Mouse (Mus musculus) NIH3T3 (cell line): ENCODE results near the gene Chd2.

Experiments
- DNase-seq: peaks from one replicate; pipeline ENCODE4 v3.0.0-alpha.2; 2012; ENCODE audit warnings: low read depth

The Chd2 gene

GRCm38 (mm10) chr7:73441802-73442201 is 99.8 kb downstream of the Chd2 start:
- no peak for DNase-seq

- DNase-seq, result peak; percentile 55
Measured at GRCm38 (mm10) chr7:73435685-73436084, 105.9 kb downstream of the Chd2 start.

DNA sequence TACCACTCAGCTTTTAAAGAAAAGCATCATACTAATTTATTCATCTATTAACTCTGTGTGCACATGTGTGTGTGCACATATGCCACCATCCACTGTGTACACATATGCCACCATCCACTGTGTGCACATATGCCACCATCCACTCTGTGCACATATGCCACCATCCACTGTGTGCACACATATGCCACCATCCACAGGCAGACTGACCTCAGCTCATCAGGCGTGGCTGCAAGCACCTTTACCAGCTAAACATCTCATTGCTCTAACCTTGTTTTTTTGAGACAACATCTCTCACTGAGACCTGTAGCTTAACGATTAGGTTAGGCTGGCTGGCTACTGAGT is 107.3 kb downstream of the Chd2 start:
- no peak for DNase-seq

DNA sequence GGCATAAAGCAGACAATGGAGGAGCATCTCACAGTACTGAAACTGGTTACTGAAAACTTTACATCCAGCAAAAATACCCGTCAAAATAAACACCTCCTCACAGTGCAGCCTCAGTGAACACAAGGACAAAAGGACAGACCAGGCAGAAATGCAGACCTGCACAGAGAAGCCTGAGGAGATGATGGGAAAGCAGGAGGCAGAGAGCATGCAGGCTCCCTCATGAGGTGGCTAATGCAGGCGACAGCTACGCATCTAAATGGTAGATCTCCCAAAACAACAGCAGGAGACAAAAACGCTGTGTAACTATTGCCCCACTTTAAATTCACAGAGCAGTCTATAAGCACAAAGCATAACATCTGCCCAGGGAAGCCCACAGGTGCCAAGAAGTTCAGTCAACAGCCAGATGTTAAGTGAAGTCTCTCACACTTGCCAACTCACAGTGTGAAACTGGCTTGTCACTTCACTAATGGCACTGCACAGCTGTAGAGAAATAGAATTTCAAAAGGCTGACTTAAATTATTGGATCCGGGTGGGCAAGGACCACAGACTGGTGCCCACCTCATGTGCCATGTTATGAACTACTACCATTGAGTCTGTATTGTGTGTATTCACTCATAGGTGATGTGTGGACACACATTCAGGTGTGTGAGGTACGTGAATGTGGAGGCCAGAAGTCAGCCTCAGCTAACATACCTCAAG is 107.8 kb downstream of the Chd2 start:
- DNase-seq, result no peak

DNA sequence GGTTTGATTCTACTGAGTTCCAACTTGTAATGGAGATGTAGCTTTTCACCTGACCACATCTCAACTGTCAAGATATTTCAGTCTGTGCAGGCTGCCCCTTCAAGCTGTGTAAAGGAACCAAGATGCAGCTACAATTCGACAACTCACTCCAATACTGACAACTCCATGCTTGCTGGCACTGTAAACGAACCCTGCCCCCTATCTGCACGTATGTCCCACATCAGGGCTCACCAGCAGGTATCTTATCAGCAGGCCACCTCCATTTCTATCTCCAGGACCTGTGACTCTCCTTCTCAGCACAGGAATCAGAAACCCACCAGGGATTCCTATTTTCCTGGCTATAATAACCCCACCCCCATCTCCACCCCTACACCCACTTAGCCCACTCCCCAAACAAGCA is 113.1 kb downstream of the Chd2 start:
- DNase-seq, result no peak

GRCm38 (mm10) chr7:73427794-73428193 is 113.8 kb downstream of the Chd2 start:
- DNase-seq, result no peak

GRCm38 (mm10) chr7:73426752-73427386 is 114.8 kb downstream of the Chd2 start:
- peak; percentile 67 for DNase-seq

DNA sequence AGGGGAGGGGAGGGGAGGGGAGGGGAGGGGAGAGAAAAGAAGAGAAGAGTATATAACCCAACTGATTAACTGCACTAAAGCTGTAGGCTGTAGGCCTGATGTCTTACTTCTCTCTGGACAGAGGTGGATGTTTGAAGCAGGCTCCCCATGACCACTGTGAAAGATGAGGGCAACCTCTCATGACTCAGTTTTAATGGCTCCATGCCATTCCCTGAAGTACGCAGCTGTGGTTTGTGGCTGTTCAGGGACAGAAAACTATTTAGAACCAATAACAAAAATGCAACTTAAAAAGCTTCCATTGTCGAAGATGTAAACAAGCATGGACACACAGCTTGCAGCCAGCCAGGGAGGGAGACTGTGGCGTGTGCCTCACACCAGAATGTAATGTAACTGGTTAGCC is 115.4 kb downstream of the Chd2 start:
- DNase-seq, result peak; percentile 90

- no peak for DNase-seq
Measured at GRCm38 (mm10) chr7:73425451-73425850, 116.2 kb downstream of the Chd2 start.

DNA sequence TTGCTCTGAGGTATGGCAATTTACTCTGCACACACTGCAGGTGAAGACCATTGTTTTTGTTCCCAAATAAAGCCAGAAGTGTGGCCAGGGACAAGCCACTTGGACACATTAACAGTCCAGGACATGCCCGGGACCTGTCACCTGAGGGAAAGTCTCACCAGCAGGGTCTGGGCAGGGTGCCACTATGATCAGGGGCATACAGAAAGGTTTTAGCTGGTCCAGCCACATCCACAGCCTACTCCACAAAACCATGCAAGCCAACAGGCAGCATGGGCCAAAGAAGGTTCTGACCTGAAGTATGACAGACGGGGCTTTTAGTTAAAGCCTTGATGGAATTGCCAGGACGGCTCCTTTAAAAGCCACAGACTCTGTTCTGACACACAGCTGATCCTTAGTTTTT is 116.9 kb downstream of the Chd2 start:
- DNase-seq, result no peak

- no peak for DNase-seq
Measured at GRCm38 (mm10) chr7:73424243-73424642, 117.4 kb downstream of the Chd2 start.

- no peak for DNase-seq
Measured at GRCm38 (mm10) chr7:73423236-73423635, 118.4 kb downstream of the Chd2 start.

DNA sequence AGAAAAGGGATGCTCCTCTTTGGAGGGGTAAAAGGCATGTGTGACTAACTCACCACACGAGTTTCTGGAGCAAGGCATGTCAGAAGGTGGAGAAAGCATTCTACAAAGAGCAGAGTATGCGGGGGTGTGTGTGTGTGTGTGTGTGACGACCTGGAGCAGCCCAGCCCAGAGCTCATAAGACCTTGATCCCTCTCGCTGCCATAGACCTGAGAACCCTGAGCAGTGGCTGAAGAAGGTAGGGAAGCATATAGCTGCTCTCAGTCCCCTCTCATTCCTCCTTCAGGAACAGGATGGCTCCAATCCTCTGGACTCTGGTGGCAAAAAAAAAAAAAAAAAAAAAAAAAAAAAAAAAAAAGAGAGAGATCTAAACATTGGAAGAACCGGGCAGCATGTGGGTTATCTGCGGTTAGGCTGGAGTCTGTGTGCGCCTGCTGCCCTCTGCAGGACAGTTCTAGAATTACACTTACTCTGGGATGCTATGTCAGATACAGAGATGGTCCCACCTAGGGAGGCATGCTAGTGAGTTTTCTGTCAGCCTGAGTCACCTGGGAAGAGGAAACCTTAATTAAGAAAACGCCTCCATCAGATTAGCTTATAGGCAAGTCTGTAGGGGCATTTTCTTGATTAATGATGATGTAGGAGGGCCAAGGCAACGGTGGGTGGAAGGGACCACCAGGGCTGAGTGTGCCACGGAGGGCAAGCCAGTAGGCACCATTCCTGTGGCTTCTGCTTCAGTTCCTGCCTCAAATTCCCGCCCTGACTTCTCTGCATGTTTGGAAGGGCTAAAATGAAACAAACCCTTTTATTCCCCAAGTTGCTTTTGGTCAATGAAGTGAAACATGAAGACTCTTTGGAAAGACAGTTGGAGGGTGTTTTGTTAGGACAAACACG is 119.2 kb downstream of the Chd2 start:
- peak; percentile 91 for DNase-seq

DNA sequence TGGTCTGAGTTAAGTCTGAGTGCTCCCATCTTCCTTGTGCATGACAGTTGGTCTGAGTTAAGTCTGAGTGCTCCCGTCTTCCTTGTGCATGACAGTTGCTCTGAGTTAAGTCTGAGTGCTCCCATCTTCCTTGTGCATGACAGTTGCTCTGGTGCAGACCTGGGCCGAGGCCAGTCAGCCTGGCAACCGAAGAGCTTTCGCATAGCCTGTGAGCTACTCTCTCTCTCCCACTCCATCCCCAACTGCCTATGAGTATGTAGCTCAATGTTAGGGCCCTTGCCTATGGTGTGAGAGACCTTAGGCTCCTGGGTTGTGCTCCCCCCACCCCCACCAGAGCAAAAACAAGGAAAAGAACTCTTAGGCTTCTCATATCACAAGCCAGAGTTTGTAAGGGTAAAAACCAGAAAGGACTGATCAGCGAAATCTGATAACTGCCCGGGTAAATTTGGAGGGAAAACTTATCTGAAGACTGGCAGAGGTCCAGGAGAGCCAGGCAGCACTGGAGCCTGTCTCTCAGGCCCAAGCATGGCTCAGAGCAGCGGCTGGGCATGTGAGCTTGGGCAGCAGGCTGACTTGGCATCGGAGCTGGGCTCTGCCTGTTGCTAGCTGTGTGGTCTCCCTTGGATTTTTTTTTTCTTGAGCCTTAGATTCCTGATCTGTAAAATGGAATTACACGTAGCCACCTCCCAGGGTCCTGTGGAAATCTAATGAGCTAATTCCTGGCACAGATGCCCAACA is 120.2 kb downstream of the Chd2 start:
- DNase-seq, result peak; percentile 60

- DNase-seq, result no peak
Measured at GRCm38 (mm10) chr7:73420827-73421226, 120.8 kb downstream of the Chd2 start.

DNA sequence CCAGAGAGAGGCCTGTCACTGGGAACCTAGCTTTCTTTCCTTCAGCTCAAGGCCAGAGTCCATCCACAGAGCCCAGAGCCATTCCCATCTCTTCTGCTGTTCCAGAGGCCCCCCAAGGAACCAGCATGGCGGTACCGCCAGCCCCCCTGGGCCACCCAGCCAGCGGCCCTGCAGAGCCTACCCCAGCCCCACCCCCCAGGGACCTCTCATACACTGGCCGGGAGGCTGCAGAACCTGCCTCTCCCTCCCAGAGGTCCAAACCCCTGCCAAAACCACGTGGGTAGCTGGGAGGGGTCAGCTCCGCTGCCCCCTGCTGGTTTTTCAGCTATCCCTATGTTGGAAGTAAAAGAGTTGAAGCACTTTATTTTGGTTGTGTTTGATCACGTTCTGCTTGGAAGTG is 122.3 kb downstream of the Chd2 start:
- DNase-seq, result peak; percentile 61

DNA sequence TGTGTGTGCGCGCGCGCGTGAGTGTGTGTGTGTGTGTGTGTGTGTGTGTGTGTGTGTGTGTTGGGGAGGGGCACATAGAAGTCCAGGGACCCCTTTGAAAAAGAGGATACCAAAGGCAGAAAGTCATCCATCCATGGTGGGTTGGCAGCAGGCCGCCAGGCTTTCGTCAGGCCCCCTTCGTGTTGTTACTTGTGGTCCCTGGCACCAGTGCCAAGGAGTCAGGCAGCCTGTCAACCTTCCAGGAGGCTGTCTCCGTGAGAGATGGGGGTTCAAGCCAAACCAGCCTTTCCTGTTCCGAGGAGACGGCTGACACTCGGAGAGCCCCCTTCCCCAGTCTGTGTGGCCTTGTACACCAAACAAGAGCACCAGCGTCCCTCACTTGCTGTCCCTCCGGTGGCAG is 127.4 kb downstream of the Chd2 start:
- no peak for DNase-seq

DNA sequence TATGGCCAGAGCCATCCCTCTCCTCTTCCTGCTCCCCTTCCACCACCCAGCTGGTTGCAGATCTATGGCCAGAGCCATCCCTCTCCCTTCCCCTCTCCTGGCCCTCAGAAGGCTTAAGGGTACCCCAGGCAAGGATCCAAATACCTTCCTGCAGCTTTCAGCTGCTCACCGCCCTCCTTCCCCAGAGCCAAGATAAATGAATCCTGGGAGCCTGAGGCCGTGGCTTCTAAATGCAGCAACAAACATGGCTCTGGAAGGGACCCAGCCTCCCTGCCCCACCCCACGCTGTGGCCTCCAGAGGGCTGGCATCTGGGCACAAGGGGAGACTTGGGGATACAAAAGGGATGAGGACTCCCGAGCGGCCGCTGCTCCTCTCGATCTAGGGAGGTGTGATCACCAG is 129.2 kb downstream of the Chd2 start:
- peak; percentile 52 for DNase-seq

DNA sequence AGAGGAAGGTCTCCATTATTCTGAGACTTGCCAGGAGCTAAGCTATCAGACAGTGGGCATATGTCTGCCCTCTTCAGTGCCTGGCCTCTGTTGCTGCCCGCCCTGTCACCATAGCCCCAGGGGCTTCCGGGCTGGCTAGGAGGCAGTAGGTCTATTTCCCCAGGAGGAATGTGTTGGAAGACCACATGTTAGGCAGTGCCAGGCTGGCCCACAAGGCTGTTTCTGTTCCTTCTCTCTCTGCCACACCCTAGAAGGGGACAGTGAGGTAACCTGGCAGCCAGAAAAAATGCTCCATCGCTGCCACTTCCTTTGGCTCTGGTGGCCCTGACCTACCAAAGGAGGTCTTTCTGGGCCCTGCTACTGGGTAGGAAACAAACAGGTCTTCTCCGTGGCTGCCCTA is 129.6 kb downstream of the Chd2 start:
- no peak for DNase-seq

GRCm38 (mm10) chr7:73411523-73411922 is 130.1 kb downstream of the Chd2 start:
- no peak for DNase-seq

- DNase-seq, result no peak
Measured at GRCm38 (mm10) chr7:73405550-73405949, 136.1 kb downstream of the Chd2 start.

- DNase-seq, result no peak
Measured at GRCm38 (mm10) chr7:73403538-73403937, 138.1 kb downstream of the Chd2 start.
